Mouse (Mus musculus): ENCODE data around the gene Igf2r.
A peak's percentile ranks its signal among the peaks of the same experiment; 100 is the strongest.
"Not testable (repeated sequence)": the region's sequence is repeated elsewhere in the genome, so short reads cannot be mapped to it uniquely, and the experiment has no call there.

The Igf2r gene

GRCm38 (mm10) chr17:12718251-12718650 lies 51.2 kb downstream of the Igf2r start:
- no peak for DNase-seq (ENCODE audit: low spot score in 2 of 2)

DNA sequence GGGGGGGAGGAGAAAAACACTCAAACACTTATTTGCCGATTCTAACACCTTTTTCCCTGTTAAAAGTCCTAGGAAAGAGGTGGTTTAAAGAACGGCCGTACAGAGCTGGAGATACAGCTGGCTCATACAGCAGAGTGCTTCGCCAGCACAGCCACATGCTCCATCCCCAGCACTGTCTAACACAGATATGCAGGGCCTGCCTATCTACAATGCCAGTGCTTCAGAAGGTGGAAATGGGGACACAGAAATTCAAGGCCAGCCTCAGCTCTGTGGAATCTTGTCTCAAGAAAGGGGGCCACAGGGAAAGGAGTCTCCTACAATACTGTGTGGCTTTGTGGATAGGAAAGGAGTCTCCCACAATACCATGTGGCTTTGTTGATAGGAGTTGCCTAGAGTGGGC lies 52.0 kb downstream of the Igf2r start:
- DNase-seq (ENCODE audit: low spot score in 2 of 2), result no peak

DNA sequence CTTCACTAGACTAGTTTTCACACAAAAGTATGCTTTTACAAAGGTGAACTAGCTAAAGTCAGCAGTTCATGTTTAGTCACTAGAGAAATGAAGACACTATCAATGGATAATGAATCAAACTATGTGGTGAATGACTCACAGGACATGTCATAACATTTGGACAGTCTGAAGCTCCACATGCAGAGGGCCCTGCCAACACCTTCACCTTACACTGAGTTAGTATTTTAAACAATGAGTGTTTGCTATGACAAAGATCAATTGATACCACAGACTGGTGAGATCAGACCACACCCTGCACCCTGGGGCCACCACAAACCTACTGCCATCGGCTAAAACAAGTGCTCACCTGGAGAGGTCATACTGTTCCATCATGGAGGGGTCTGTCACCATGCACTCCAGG lies 54.4 kb downstream of the Igf2r start:
- no peak for DNase-seq (ENCODE audit: low spot score in 2 of 2)

DNA sequence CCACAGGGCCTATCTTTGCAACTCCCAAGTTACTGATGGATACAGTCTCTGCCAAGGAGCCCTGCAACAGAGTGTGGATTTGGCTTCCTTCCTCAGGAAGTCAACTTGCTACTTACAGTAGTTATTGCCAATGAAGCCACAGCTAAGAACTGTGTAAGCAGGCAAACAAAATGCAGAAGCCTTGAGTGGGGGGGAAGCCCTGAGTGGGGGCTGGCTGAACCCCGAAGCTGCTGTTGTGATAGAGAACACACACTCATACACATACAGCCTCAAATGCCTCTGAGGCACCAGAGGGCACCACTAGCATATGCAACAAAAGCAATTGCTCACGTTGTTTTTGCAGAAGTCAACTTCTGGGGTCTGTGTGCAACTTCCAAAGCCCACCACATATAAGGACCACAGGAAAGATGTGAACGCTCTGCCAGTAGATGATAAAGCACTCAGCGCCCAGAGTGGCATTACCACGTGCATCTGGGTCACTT lies 55.3 kb downstream of the Igf2r start:
- DNase-seq (ENCODE audit: low spot score in 2 of 2), result peak in 1 of 2 experiments; percentile 12

DNA sequence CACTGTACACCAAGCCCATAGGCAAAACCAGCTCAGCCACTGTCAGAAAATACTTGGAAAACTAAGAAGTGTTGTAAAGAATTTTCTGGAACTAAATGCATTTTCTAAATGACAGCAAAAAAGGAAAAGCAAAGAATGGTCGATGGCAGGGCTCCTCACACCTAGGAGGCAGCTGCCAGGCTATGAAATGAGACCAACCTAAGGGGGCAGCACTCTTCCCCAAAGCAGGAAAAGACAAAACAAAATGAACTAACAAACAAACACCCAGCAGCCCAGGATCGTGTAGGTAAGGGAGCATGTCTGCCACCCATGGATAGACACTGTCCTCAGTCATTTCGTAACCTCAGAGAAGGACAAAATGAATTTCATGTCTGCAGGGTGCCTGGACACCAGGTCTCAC lies 56.5 kb downstream of the Igf2r start:
- no peak for DNase-seq (ENCODE audit: low spot score in 2 of 2)

DNA sequence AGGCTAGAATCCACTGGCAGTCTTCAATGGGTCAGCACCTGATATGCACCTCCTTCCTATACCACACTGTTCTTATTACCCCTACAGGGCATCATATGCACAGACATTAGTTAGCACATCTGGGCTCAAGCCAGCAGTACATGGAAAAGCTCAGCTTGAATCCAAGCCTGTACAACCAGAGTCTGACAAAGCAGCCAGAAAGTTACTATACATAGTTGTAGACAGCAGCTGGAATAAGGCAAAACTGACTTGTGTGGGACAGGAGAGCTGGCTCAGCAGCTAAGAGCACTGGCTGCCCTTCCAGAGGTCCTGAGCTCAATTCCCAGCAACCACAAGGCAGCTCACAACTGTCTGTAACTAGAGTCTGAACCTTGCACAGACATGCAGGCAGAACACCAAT lies 57.3 kb downstream of the Igf2r start:
- no peak for DNase-seq (ENCODE audit: low spot score in 2 of 2)

DNA sequence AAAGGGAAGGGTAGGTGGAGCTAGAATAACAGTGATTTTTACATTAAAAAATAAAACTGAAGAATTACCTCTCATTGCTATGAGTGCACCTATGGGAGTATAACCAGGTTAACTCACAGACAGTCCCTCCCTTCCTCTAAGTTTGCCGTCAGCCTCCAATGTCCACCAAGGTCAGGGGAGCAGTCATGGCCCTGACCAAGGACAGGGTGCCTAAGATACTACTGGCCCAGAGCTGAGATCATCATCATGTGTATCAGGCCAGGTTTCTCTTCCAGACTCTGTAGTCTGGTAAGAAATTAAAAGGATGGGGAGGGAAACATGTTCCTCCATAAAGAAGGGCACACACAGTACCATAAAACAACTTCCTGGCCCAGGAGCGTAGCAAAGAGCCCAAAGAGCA lies 58.5 kb downstream of the Igf2r start:
- no peak for DNase-seq (ENCODE audit: low spot score in 2 of 2)

DNA sequence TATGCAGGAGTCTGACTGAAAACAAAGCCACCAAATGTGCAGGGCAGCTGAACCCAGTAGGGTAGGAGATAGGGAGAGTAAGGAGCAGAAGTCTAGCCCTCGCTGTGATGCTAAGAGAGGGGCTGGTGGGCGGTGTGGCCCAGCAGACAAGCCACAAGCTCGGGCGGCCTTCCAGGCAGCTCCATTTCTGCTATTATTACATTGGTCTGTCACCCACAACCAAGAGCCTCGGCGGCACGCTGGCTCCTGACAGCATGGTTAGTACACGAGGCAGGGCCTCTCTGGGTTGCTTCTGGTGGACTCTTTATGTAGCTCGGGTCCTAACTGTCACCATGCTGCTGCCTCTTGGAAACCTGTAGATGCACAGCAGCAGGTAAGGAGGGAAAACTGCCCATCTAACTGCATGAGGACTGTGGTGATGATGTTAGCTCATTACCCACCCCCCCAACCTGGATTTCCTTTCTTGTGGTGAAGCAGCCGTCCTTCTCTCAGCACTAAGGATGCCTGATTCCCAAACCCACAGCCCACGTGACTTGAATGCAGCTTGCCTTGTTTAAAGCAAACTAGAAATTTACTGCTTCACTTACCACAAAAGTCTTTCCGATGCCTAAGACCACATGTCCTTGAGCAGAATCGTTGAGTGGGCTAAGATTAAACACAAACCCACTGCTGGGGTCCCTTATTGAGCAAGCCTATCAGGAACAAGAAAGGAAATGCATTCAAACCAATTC lies 59.2 kb downstream of the Igf2r start:
- no peak for DNase-seq (ENCODE audit: low spot score in 2 of 2)

DNA sequence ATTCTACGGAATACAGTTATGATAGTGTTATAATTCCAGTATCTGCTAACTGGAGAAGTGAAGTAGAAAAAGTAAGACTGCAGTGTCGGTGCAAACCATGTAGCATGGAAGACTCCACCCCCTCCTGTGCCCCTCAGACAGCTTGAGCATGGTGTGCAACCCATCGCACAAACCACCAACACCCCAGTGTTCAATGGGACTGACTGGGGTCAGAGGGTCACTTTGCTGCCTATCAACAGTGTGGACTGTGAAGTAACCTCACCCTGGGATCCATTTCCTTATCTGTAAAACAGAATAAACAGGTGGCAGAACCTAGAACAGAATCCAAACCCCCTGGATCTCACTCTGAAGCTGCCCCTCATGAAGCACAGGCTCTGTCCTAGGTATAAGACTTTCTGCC lies 61.1 kb downstream of the Igf2r start:
- DNase-seq (ENCODE audit: low spot score in 2 of 2), result no peak

- DNase-seq (ENCODE audit: low spot score in 2 of 2), result no peak
These were observed 62.8 kb downstream of the Igf2r start for GRCm38 (mm10) chr17:12706590-12707049.

GRCm38 (mm10) chr17:12702901-12703300 lies 66.6 kb downstream of the Igf2r start:
- no peak for DNase-seq (ENCODE audit: low spot score in 2 of 2)

DNA sequence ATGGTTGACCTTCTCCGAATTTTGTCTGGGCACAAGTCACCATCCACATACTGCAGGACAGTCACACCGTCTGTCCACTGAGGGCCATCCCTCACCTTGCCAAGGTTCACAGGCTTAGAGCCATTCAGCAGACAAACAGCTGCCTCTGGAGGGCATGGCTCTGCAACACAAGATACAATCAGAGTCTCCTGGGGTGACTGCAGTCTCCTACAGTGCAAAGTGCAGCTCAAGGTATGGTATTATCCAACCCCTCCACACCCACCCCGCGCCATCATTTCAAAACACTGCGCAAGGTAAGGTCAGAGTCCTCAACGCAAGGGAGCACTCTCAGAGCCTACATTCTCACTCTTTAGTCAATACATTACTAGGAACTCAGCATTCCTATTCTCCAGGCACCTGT lies 69.1 kb downstream of the Igf2r start:
- DNase-seq (ENCODE audit: low spot score in 2 of 2), result no peak

DNA sequence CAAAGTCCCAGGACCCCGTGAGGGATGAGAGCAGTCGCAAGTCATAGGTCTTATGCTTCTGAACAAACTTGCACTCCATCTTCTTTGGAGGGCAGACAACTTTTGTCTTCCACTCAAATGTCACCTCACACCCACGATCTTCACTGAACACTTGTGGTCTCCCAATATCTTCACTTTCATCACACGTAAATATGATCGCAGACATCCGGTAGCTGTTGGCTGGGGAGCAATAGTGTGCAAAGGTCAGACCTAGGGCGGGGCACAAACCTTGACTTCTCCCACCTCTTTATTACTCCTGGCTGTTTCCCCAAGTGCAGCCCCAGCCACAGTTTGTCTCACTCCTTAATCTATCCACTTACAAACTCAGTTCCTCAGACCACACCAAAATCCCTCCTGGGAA lies 77.6 kb downstream of the Igf2r start:
- no peak for DNase-seq (ENCODE audit: low spot score in 2 of 2)

DNA sequence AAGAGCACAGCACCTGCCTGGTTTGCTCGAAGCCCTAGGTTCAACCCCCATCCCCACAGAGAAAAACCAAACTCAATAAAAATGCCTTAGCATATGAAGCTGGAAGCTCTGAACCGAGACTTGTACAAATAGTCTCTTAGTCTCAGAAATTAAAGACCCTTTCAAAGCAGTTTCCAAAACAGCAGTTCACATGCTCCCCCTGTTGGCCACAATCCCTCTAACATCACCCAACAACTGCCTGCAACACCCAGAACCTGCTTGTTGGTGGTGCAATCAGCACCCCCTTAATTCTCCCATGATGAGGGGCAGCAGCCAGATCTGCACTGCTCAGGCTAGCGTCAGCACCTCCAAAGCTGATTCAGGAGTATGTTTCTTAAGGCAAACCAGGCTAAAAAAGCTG lies 79.9 kb downstream of the Igf2r start:
- DNase-seq (ENCODE audit: low spot score in 2 of 2), result peak in 1 of 2 experiments; percentile 49

- DNase-seq (ENCODE audit: low spot score in 2 of 2), result no peak
These were observed 80.9 kb downstream of the Igf2r start for GRCm38 (mm10) chr17:12688427-12689110.

DNA sequence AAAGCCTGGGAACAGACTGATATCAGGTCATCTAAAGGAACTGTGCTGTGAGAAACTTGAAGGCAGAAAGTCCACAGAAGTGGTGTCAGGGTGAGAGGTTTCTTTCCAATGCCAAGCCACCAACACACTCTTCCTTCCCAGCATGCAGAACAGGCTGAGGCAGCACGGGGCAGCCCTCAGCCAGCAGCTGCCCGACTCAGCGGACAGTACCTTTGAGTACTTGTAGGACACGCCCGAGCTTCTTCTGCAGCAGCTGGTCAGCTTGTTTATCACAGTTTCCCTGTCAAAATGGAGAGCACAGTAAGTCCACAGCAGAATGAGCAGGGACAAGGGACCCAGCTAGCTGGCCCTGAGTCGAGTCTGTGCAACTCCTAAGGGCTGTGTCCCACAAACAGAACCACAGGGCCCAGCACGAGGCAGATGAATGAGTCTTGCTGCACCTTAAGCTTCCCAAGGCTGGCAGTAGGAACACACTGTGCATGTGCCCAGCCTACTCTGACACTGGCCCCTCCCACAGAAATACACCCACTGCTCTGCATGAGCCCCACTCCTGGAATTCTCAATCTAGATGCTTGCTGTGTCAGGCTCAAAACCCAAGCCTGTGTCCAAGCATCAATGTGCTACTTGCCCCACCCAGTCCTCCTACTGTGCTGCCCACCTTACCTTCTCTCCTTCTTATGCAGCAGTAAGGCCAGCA lies 84.4 kb downstream of the Igf2r start:
- DNase-seq (ENCODE audit: low spot score in 2 of 2), result no peak

- no peak for DNase-seq (ENCODE audit: low spot score in 2 of 2)
These were observed 85.1 kb downstream of the Igf2r start for GRCm38 (mm10) chr17:12684412-12684811.

GRCm38 (mm10) chr17:12683582-12683981 lies 85.9 kb downstream of the Igf2r start:
- DNase-seq (ENCODE audit: low spot score in 2 of 2), result no peak

- DNase-seq (ENCODE audit: low spot score in 2 of 2), result no peak
These were observed 91.2 kb downstream of the Igf2r start for GRCm38 (mm10) chr17:12678261-12678660.

DNA sequence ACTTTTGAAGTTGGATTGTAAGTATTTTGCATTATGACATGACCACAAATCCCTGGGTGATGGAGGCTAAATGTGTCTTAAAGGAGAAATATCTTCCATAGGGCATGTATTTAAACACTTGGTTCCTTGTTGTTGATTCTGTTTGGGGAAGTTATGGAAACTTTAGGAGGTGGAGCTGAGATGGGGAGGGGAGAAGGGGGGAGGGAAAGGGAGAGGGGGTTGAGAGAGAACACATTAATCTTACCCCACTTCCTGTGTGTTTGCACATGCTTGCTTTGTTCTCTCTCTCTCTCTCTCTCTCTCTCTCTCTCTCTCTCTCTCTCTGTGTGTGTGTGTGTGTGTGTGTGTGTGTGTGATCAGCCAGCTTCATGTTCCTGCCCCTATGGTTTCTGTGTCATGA lies 92.3 kb downstream of the Igf2r start:
- no peak for DNase-seq (ENCODE audit: low spot score in 2 of 2)

DNA sequence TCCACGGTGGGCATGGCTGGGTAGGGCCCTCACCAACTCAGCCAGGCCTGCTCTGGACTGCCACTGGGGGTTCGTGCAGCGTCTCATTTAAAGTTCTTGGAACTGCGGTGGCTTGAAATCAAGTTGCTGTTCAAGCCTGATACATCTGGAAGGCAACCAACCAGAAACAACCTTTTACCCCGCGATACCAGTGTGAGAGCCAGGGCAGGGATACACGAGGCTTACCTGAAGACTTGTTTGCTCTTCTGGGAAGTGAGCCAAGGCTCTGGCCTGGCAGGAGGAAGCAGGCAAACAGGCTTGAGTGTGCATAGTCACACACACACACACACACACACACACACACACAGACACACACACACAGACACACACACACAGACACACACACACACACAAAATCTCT lies 93.8 kb downstream of the Igf2r start, which contains the start of gene Slc22a1:
Gene Slc22a1, minus strand, starts transcription at position 184 of the 400 bp plus-strand sequence.
- DNase-seq (ENCODE audit: low spot score in 2 of 2), result no peak

GRCm38 (mm10) chr17:12674980-12675379 lies 94.5 kb downstream of the Igf2r start:
- not testable (repeated sequence) for DNase-seq (ENCODE audit: low spot score in 2 of 2)

DNA sequence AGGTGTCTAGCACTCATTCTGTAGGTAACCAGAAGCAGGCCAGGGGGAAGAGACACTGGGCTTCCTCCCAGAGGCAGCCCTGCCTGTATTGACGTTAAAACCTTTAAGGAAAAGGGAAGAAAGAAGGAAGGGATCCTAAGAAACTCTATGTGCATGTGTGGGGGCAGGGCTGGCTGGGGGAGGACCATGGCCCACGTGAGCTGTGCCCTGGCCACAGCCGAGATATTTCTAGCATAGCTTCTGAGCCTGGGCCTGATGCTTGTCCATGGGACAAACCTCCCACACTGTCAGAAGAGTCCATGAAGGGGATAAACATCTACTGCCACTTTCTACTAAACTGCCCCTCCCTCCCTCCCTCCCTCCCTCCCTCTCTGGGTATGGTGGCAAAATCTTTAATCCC lies 95.6 kb downstream of the Igf2r start:
- DNase-seq (ENCODE audit: low spot score in 2 of 2), result no peak
